Comparison of ENCODE assay signal across 28 mouse cellular contexts in genomic region chr1:189584831-189585230, GRCm38 (mm10).
DNase-seq lines count a peak whose midpoint lies in the region; ATAC-seq and TF ChIP-seq lines count a peak whose summit lies in the region.
"Had no signal": no experiment of that assay in that cellular context is flagged by ENCODE, and none has a peak within 500 bp of the region (broad histone marks: within the 10 kb centered on the region; RNA-seq: fewer than 3 reads in every experiment).

No protein-coding gene starts in this region.

- no peak overlapping the region for H3K4me3 ChIP-seq in lung, embryonic 14.5 days (ENCODE audit: low read depth, low read length)
- H3K4me3 ChIP-seq: embryonic facial prominence, embryonic 12.5 days; hindbrain, embryonic 10.5 days; hindbrain, embryonic 15.5 days; limb, embryonic 13.5 days; liver, embryonic 12.5 days had no signal

- WGBS in lung, embryonic 14.5 days, result 52% methylated on average over 3 of the region's 3 CpGs

- no peaks in the 10 kb centered on the region for H3K9me3 ChIP-seq in lung, embryonic 14.5 days (ENCODE audit: low read depth, low read length)
- H3K9me3 ChIP-seq: embryonic facial prominence, embryonic 12.5 days; hindbrain, embryonic 10.5 days; hindbrain, embryonic 15.5 days; limb, embryonic 13.5 days; liver, embryonic 12.5 days had no signal

- intact Hi-C loops in gastrocnemius, postnatal 14 days (cut with DNase I; ENCODE audit: low total_unique reads), result no loop called here

- no peaks in the 10 kb centered on the region for H3K4me1 ChIP-seq in lung, embryonic 14.5 days (ENCODE audit: insufficient read depth)
- H3K4me1 ChIP-seq: embryonic facial prominence, embryonic 12.5 days; hindbrain, embryonic 15.5 days; liver, embryonic 12.5 days had no signal

- ATAC-seq in lung, embryonic 14.5 days (ENCODE audit: insufficient read depth), result no peak
- ATAC-seq: CD4-positive, CD25-positive, alpha-beta regulatory T cell, adult 4 months; forebrain, embryonic 14.5 days; inflammation-experienced regulatory T-cells, adult 6 months; liver, embryonic 12.5 days; liver, postnatal 0 days; lung, postnatal 0 days had no signal

- DNase-seq in gastrocnemius, postnatal 14 days, result peak; percentile 15
- no peak for DNase-seq in gastrocnemius, adult 8-10 months (ENCODE audit: low spot score in 2 of 2)
- peak; percentile 26 for DNase-seq in lung, embryonic 14.5 days
- no peak for DNase-seq in lung, postnatal 14 days
- peak; percentile 54 for DNase-seq in adrenal gland, postnatal 10 days
- DNase-seq in urinary bladder, postnatal 36 days (ENCODE audit: low spot score in 2 of 2), result no peak
- no peak for DNase-seq in frontal cortex, postnatal 14 days (ENCODE audit: low spot score in 2 of 2)
- DNase-seq: cerebellum, adult 8-10 months; embryo, embryonic 11 days; heart, postnatal 14 days; kidney, adult 18-20 months; liver, postnatal 0 days; midbrain, embryonic 14.5 days; right cerebral cortex, postnatal 4 days; thymus, adult 18-20 months; thymus, postnatal 25 days had no signal

- H3K27ac ChIP-seq in lung, embryonic 14.5 days (ENCODE audit: low read depth), result no peak overlapping the region
- H3K27ac ChIP-seq: embryonic facial prominence, embryonic 12.5 days; hindbrain, embryonic 10.5 days; hindbrain, embryonic 15.5 days; kidney, postnatal 0 days; limb, embryonic 13.5 days; liver, embryonic 12.5 days; macrophage; stomach, postnatal 0 days had no signal

- TF ChIP-seq CTCF in lung, embryonic 14.5 days (IDR thresholded peaks at IDR 0.05; ENCODE audit: low read depth), result no peak

- no peaks in the 10 kb centered on the region for H3K27me3 ChIP-seq in lung, embryonic 14.5 days (ENCODE audit: insufficient read depth, low read length)
- H3K27me3 ChIP-seq: embryonic facial prominence, embryonic 12.5 days; hindbrain, embryonic 15.5 days; limb, embryonic 13.5 days; liver, embryonic 12.5 days had no signal

- H3K4me2 ChIP-seq in lung, embryonic 14.5 days, result no peak overlapping the region
- H3K4me2 ChIP-seq: embryonic facial prominence, embryonic 12.5 days; hindbrain, embryonic 15.5 days; limb, embryonic 13.5 days; liver, embryonic 12.5 days had no signal

- H3K9ac ChIP-seq in lung, embryonic 14.5 days, result no peak overlapping the region
- H3K9ac ChIP-seq: embryonic facial prominence, embryonic 12.5 days; hindbrain, embryonic 15.5 days; limb, embryonic 13.5 days; liver, embryonic 12.5 days; liver, postnatal 0 days had no signal

- H3K36me3 ChIP-seq in lung, embryonic 14.5 days (ENCODE audit: insufficient read depth), result no peaks in the 10 kb centered on the region
- H3K36me3 ChIP-seq: embryonic facial prominence, embryonic 12.5 days; hindbrain, embryonic 10.5 days; hindbrain, embryonic 15.5 days; limb, embryonic 13.5 days; liver, embryonic 12.5 days had no signal

Comparison
In these comparisons a context has a peak if more than half of its experiments do, and no peak if none do; other contexts are left out.
1. DNase-seq: peak in gastrocnemius, postnatal 14 days (single experiment), lung, embryonic 14.5 days (single experiment) and adrenal gland, postnatal 10 days (single experiment); none in gastrocnemius, adult 8-10 months (0 of 2), lung, postnatal 14 days (single experiment), urinary bladder, postnatal 36 days (0 of 2) and frontal cortex, postnatal 14 days (0 of 2).